Comparison of ENCODE assay signal across 9 mouse cellular contexts in genomic region chr2:103086432-103086831, GRCm38 (mm10). TPM values are rescaled to one million over a fixed set of nuclear protein-coding genes. Genes with fewer than 3 reads are reported as not detected.
DNase-seq lines count a peak whose midpoint lies in the region; ATAC-seq and TF ChIP-seq lines count a peak whose summit lies in the region.
"Had no signal": no experiment of that assay in that cellular context is flagged by ENCODE, and none has a peak within 500 bp of the region (broad histone marks: within the 10 kb centered on the region; RNA-seq: fewer than 3 reads in every experiment).

No protein-coding gene starts in this region.

- no peak for ATAC-seq in cerebellum, adult (ENCODE audit: insufficient number of reproducible peaks, low FRiP score, low TSS enrichment)
- no peak for ATAC-seq in G1E (ENCODE audit: extremely low read depth, insufficient number of reproducible peaks, low FRiP score, poor library complexity, severe bottlenecking)
- peak; percentile 55; the same call in 1 of the 2 replicates for ATAC-seq in erythroid progenitor cell, adult 5-6 weeks (replicated peaks; ENCODE audit: low FRiP score, poor library complexity, severe bottlenecking)

- H3K27me3 ChIP-seq in G1E (ENCODE audit: insufficient read depth, low read length), result no peaks in the 10 kb centered on the region
- H3K27me3 ChIP-seq: limb, embryonic 15.5 days had no signal

- H3K36me3 ChIP-seq in G1E (replicated peaks), result peaks cover 60% of the 10 kb centered on the region

- TF ChIP-seq CTCF in layer of hippocampus, adult 2 months (conservative IDR thresholded peaks at IDR 0.05), result peak; percentile 88
- peak; percentile 35 for TF ChIP-seq CTCF in G1E (IDR thresholded peaks at IDR 0.05; ENCODE audit: low read depth, low read length)

- H3K27ac ChIP-seq in layer of hippocampus, adult 2 months, result no peak overlapping the region
- H3K27ac ChIP-seq: limb, embryonic 15.5 days had no signal

- no peaks in the 10 kb centered on the region for H3K4me1 ChIP-seq in G1E (ENCODE audit: insufficient read depth, low read depth, low read length)
- H3K4me1 ChIP-seq: limb, embryonic 15.5 days had no signal

- H3K4me3 ChIP-seq in layer of hippocampus, adult 2 months, result no peak overlapping the region
- no peak overlapping the region for H3K4me3 ChIP-seq in G1E (ENCODE audit: low read depth, low read length)
- H3K4me3 ChIP-seq: limb, embryonic 15.5 days had no signal

- H3K9me3 ChIP-seq in G1E (replicated peaks), result no peaks in the 10 kb centered on the region; the same call in 1 of the 2 replicates
- H3K9me3 ChIP-seq: limb, embryonic 15.5 days had no signal

- DNase-seq in cerebellum, adult 9-10 months, result peak; percentile 43
- DNase-seq in layer of hippocampus, adult 2 months (ENCODE audit: low spot score in 2 of 2), result peak; percentile 26 to 57
- no peak for DNase-seq in layer of hippocampus, adult 8-10 months (ENCODE audit: low spot score in 2 of 2)
- DNase-seq in G1E (ENCODE audit: low spot score), result no peak
- DNase-seq in retina, postnatal 7 days (ENCODE audit: low read depth, low spot score), result peak; percentile 37
- no peak for DNase-seq in ovary, postnatal 10 days (ENCODE audit: low spot score)

RNA-seq across cellular contexts. Expression of gene Apip, which starts 13.0 kb away (rescaled TPM):
- 10 to 100 TPM; 19.3 to 24.4 TPM for total RNA-seq in layer of hippocampus, adult 2 months (2021)
- total RNA-seq in layer of hippocampus, adult 8-10 months (2022), result 10 to 100 TPM; 20.0 to 28.3 (median 24.5) TPM
- total RNA-seq in G1E (2014; fragmentation: Nextera tagmentation) (47.4 and 68.4 TPM in 2 replicates), G1E (2017) (51.9 and 54.5 TPM in 2 replicates)
- 21.9 and 49.2 TPM in 2 replicates for polyA plus RNA-seq in G1E (2012)
- total RNA-seq in erythroid progenitor cell, adult 5-6 weeks (2015; ENCODE audit: low replicate concordance), result 45.3 and 109 TPM in 2 replicates
- total RNA-seq in erythroid progenitor cell, adult 5-6 weeks (2017; ENCODE audit: low replicate concordance), result 24.8 and 28.9 TPM in 2 replicates

RNA-seq across cellular contexts. Expression of gene Pdhx, which starts 13.1 kb away (rescaled TPM):
- 10 to 100 TPM; 53.7 to 55.5 TPM for total RNA-seq in layer of hippocampus, adult 2 months (2021)
- total RNA-seq in layer of hippocampus, adult 8-10 months (2022), result 10 to 100 TPM; 49.7 to 58.1 (median 54.4) TPM
- total RNA-seq in G1E (2014; fragmentation: Nextera tagmentation), result 30.4 and 30.8 TPM in 2 replicates
- 32.6 and 36.1 TPM in 2 replicates for total RNA-seq in G1E (2017)
- polyA plus RNA-seq in G1E (2012), result 4.2 and 5.0 TPM in 2 replicates
- total RNA-seq in erythroid progenitor cell, adult 5-6 weeks (2015; ENCODE audit: low replicate concordance), result 7.2 and 15.1 TPM in 2 replicates
- 14.0 and 16.6 TPM in 2 replicates for total RNA-seq in erythroid progenitor cell, adult 5-6 weeks (2017; ENCODE audit: low replicate concordance)

Comparison
In these comparisons a context has a peak if more than half of its experiments do, and no peak if none do; other contexts are left out.
1. DNase-seq: peak in cerebellum, adult 9-10 months (single experiment), layer of hippocampus, adult 2 months (2 of 2) and retina, postnatal 7 days (single experiment); none in layer of hippocampus, adult 8-10 months (0 of 2), G1E (single experiment) and ovary, postnatal 10 days (single experiment).